Mouse (Mus musculus) hindbrain, embryonic 11.5 days (tissue): ENCODE results near the gene Lrrc15. TPM values are rescaled to one million over a fixed set of nuclear protein-coding genes. Genes with fewer than 3 reads are reported as not detected.
A peak's percentile ranks its signal among the peaks of the same experiment; 100 is the strongest.

Experiments
- ATAC-seq: fragments of 200-750 bp; cut with Nextera tagmentation; 2 replicates; pipeline ENCODE4 v1.8.0; 2017; ENCODE audit warnings: mild to moderate bottlenecking, moderate TSS enrichment, moderate library complexity; ENCODE audit not compliant: low FRiP score
- DNase-seq: peaks from one replicate; pipeline ENCODE4 v3.0.0-alpha.2; 2015; ENCODE audit warnings: low spot score
- H3K27ac ChIP-seq: fragments of 300-500 bp; sonication (generic); 2 replicates; pipeline ENCODE4 v1.5.1; 2014; ENCODE audit warnings: mild to moderate bottlenecking, low read depth, low read length
- H3K27me3 ChIP-seq: fragments of 300-500 bp; sonication (generic); 2 replicates; pipeline ENCODE4 v1.6.1; 2014; ENCODE audit warnings: mild to moderate bottlenecking, low read length, moderate library complexity, mixed read lengths; ENCODE audit not compliant: control insufficient read depth, insufficient read depth
- H3K36me3 ChIP-seq: fragments of 300-500 bp; sonication (generic); 2 replicates; pipeline ENCODE4 v1.6.1; 2014; ENCODE audit warnings: mild to moderate bottlenecking, low read length, moderate library complexity, mixed read lengths; ENCODE audit not compliant: control insufficient read depth, insufficient read depth
- H3K4me1 ChIP-seq: fragments of 300-500 bp; sonication (generic); replicated peaks from 2 replicates; pipeline ENCODE4 v1.6.1; 2014; ENCODE audit warnings: low read length, mixed read lengths; ENCODE audit not compliant: control insufficient read depth, insufficient read depth
- H3K4me2 ChIP-seq: fragments of 300-500 bp; sonication (generic); replicated peaks from 2 replicates; pipeline ENCODE4 v1.6.1; 2014; ENCODE audit warnings: mild to moderate bottlenecking, low read depth, low read length
- H3K4me3 ChIP-seq: fragments of 300-500 bp; sonication (generic); 2 replicates; pipeline ENCODE4 v1.5.1; 2014; ENCODE audit warnings: low read depth, low read length
- H3K9ac ChIP-seq: fragments of 300-500 bp; sonication (generic); 2 replicates; pipeline ENCODE4 v1.6.1; 2014; ENCODE audit warnings: low read depth, low read length
- H3K9me3 ChIP-seq: fragments of 300-500 bp; sonication (generic); 2 replicates; pipeline ENCODE4 v1.6.1; 2016; ENCODE audit warnings: low read length; ENCODE audit not compliant: control insufficient read depth
- WGBS: fragments of 180-500 bp; shearing (Covaris S2); extraction: QIAGEN DNeasy Blood & Tissue Kit; methylation state at CpG from one replicate; pipeline ENCODE4 v1.1.7; 2014; 5-methylcytosine and 5-hydroxymethylcytosine counted together
- polyA plus RNA-seq: library from polyadenylated mRNA; unstranded; fragments of >200 nt; fragmentation: Nextera tagmentation; extraction: Ambion mirVana; gene quantifications from 2 replicates; pipeline ENCODE4 v1.2.1, GENCODE M21; 2014

The Lrrc15 gene
- polyA plus RNA-seq, 1 experiment from 2014 or later, result 0.91 TPM

GRCm38 (mm10) chr16:30285701-30286100, 2.6 kb upstream of the Lrrc15 start:
- Histone ChIP-seq H3K27ac (no peak overlapping the region), H3K27me3 (peaks cover 31% of the 10 kb centered on the region), H3K36me3 (no peaks in the 10 kb centered on the region), H3K9me3 (no peaks in the 10 kb centered on the region), H3K9ac (no peak overlapping the region), H3K4me1 (no peaks in the 10 kb centered on the region; the same call in 1 of the 2 replicates), H3K4me3 (no peak overlapping the region), H3K4me2 (no peak overlapping the region)
- DNase-seq (peak; percentile 34), ATAC-seq (no peak)
- WGBS, result 32% methylated on average over 4 of the region's 4 CpGs

- no peaks in the 10 kb centered on the region; the same call in 1 of the 2 replicates for H3K4me1 ChIP-seq
- no peaks in the 10 kb centered on the region for H3K9me3 ChIP-seq
- WGBS, result 3% methylated on average over 15 of the region's 15 CpGs
- no peaks in the 10 kb centered on the region for H3K36me3 ChIP-seq
- H3K9ac ChIP-seq, result no peak overlapping the region
- DNase-seq (peak; percentile 82), ATAC-seq (peak; percentile 28; the same call in 1 of the 2 replicates)
- H3K4me3 ChIP-seq, result no peak overlapping the region
- H3K27ac ChIP-seq, result no peak overlapping the region
- peak overlapping the region; percentile 27; the same call in 1 of the 2 replicates for H3K4me2 ChIP-seq
- peaks cover 31% of the 10 kb centered on the region for H3K27me3 ChIP-seq
Measured at GRCm38 (mm10) chr16:30283743-30284337, 784 bp upstream of the Lrrc15 start.

- Histone ChIP-seq H3K4me2 (no peak overlapping the region), H3K27me3 (peaks cover 31% of the 10 kb centered on the region), H3K9me3 (no peaks in the 10 kb centered on the region), H3K36me3 (no peaks in the 10 kb centered on the region), H3K27ac (no peak overlapping the region), H3K4me1 (no peaks in the 10 kb centered on the region; the same call in 1 of the 2 replicates), H3K9ac (no peak overlapping the region), H3K4me3 (no peak overlapping the region)
- DNase-seq (no peak), ATAC-seq (no peak)
- WGBS, result 6% methylated on average over 4 of the region's 4 CpGs
Measured at GRCm38 (mm10) chr16:30280676-30281297, 2.3 kb downstream of the Lrrc15 start.

GRCm38 (mm10) chr16:30278406-30278805, 4.7 kb downstream of the Lrrc15 start:
- Histone ChIP-seq H3K4me1 (no peaks in the 10 kb centered on the region; the same call in 1 of the 2 replicates), H3K4me3 (no peak overlapping the region), H3K9ac (no peak overlapping the region), H3K27me3 (peaks cover 19% of the 10 kb centered on the region), H3K9me3 (no peaks in the 10 kb centered on the region), H3K27ac (no peak overlapping the region), H3K36me3 (no peaks in the 10 kb centered on the region), H3K4me2 (no peak overlapping the region)
- no peak for ATAC-seq
- 89% methylated on average over 11 of the region's 11 CpGs for WGBS
- no peak for DNase-seq

- H3K4me1 ChIP-seq, result no peaks in the 10 kb centered on the region
- no peak overlapping the region for H3K9ac ChIP-seq
- ATAC-seq (no peak), DNase-seq (no peak)
- no peaks in the 10 kb centered on the region for H3K27me3 ChIP-seq
- H3K4me2 ChIP-seq, result no peak overlapping the region
- H3K27ac ChIP-seq, result no peak overlapping the region
- no peak overlapping the region for H3K4me3 ChIP-seq
- WGBS, result 84% methylated on average over 15 of the region's 15 CpGs
- H3K36me3 ChIP-seq, result no peaks in the 10 kb centered on the region
- H3K9me3 ChIP-seq, result no peaks in the 10 kb centered on the region
Measured at GRCm38 (mm10) chr16:30275558-30276340, 7.3 kb downstream of the Lrrc15 start.

GRCm38 (mm10) chr16:30273065-30273464, 10.0 kb downstream of the Lrrc15 start:
- no peaks in the 10 kb centered on the region for H3K27me3 ChIP-seq
- DNase-seq, result no peak
- H3K4me2 ChIP-seq, result no peak overlapping the region
- no peaks in the 10 kb centered on the region for H3K36me3 ChIP-seq
- H3K27ac ChIP-seq, result no peak overlapping the region
- no peaks in the 10 kb centered on the region for H3K4me1 ChIP-seq
- no peak for ATAC-seq
- WGBS, result 91% methylated on average over 8 of the region's 8 CpGs
- no peak overlapping the region for H3K9ac ChIP-seq
- H3K9me3 ChIP-seq, result no peaks in the 10 kb centered on the region
- no peak overlapping the region for H3K4me3 ChIP-seq

- no peaks in the 10 kb centered on the region for H3K36me3 ChIP-seq
- 73% methylated on average over 6 of the region's 6 CpGs for WGBS
- no peak overlapping the region for H3K4me3 ChIP-seq
- no peaks in the 10 kb centered on the region for H3K4me1 ChIP-seq
- no peak overlapping the region for H3K27ac ChIP-seq
- ATAC-seq, result no peak
- no peak overlapping the region for H3K9ac ChIP-seq
- H3K27me3 ChIP-seq, result no peaks in the 10 kb centered on the region
- no peaks in the 10 kb centered on the region for H3K9me3 ChIP-seq
- DNase-seq, result no peak
- H3K4me2 ChIP-seq, result no peak overlapping the region
Measured at GRCm38 (mm10) chr16:30271941-30272595, 11.0 kb downstream of the Lrrc15 start.

GRCm38 (mm10) chr16:30271223-30271761, 11.8 kb downstream of the Lrrc15 start:
- Histone ChIP-seq H3K27ac (no peak overlapping the region), H3K4me2 (no peak overlapping the region), H3K36me3 (no peaks in the 10 kb centered on the region), H3K9ac (no peak overlapping the region), H3K4me1 (no peaks in the 10 kb centered on the region), H3K4me3 (no peak overlapping the region), H3K9me3 (no peaks in the 10 kb centered on the region), H3K27me3 (no peaks in the 10 kb centered on the region; the same call in 1 of the 2 replicates)
- no peak for DNase-seq
- WGBS, result 71% methylated on average over 8 of the region's 8 CpGs
- no peak for ATAC-seq
